Mouse (Mus musculus): ENCODE results near the gene Zfp277.

- TF ChIP-seq CTCF (IDR thresholded peaks at IDR 0.05; ENCODE audit: low read depth) (no peak), EP300 (optimal IDR thresholded peaks at IDR 0.05) (no peak)
These were observed 170.8 kb downstream of the Zfp277 start for GRCm38 (mm10) chr12:40274931-40275330.
